Mouse (Mus musculus) liver, postnatal 0 days (tissue): ENCODE data around the gene Btf3l4.

Experiments used
- CTCF ChIP-seq: sonication (generic); IDR thresholded peaks from 2 replicates; pipeline ENCODE4 v1.5.1; 2016; ENCODE audit warnings: antibody characterized with exemption, low read depth
- EP300 ChIP-seq: IDR thresholded peaks from 2 replicates; pipeline ENCODE4 v1.6.1; 2016; ENCODE audit warnings: antibody characterized with exemption, low read depth, mild to moderate bottlenecking

- TF ChIP-seq EP300 (no peak), CTCF (no peak)
Observed at GRCm38 (mm10) chr4:108790507-108790906, 42.9 kb downstream of the Btf3l4 start.
